Mouse (Mus musculus) forebrain, embryonic 11.5 days (tissue): ENCODE measurements around the gene Amn1. TPM values are rescaled to one million over a fixed set of nuclear protein-coding genes. Genes with fewer than 3 reads are reported as not detected.
"Not testable (repeated sequence)": the region's sequence is repeated elsewhere in the genome, so short reads cannot be mapped to it uniquely, and the experiment has no call there.

Experiments used
- ATAC-seq: fragments of 200-750 bp; cut with Nextera tagmentation; replicated peaks from 2 replicates; pipeline ENCODE4 v1.8.0; 2017; ENCODE audit warnings: moderate TSS enrichment; ENCODE audit not compliant: low FRiP score
- DNase-seq: peaks from one replicate; pipeline ENCODE4 v3.0.0-alpha.2; 2017; ENCODE audit warnings: low spot score
- H3K27ac ChIP-seq: fragments of 300-500 bp; sonication (generic); 2 replicates; pipeline ENCODE4 v1.5.1; 2014; ENCODE audit warnings: low read depth, low read length
- H3K27me3 ChIP-seq: fragments of 300-500 bp; sonication (generic); 2 replicates; pipeline ENCODE4 v1.6.1; 2014; ENCODE audit warnings: mild to moderate bottlenecking, low read length, mixed read lengths; ENCODE audit not compliant: control insufficient read depth, insufficient read depth
- H3K36me3 ChIP-seq: fragments of 300-500 bp; sonication (generic); 2 replicates; pipeline ENCODE4 v1.6.1; 2014; ENCODE audit warnings: mild to moderate bottlenecking, low read length, moderate library complexity, mixed read lengths; ENCODE audit not compliant: control insufficient read depth, insufficient read depth
- H3K4me1 ChIP-seq: fragments of 300-500 bp; sonication (generic); replicated peaks from 2 replicates; pipeline ENCODE4 v1.6.1; 2014; ENCODE audit warnings: low read length, mixed read lengths; ENCODE audit not compliant: control insufficient read depth, insufficient read depth
- H3K4me2 ChIP-seq: fragments of 300-500 bp; sonication (generic); 2 replicates; pipeline ENCODE4 v1.6.1; 2014; ENCODE audit warnings: low read depth, mild to moderate bottlenecking, low read length, moderate library complexity, mixed read lengths; ENCODE audit not compliant: severe bottlenecking
- H3K4me3 ChIP-seq: fragments of 300-500 bp; sonication (generic); 2 replicates; pipeline ENCODE4 v1.5.1; 2014; ENCODE audit warnings: low read depth, low read length
- H3K9ac ChIP-seq: fragments of 300-500 bp; sonication (generic); 2 replicates; pipeline ENCODE4 v1.6.1; 2014; ENCODE audit warnings: low read length
- H3K9me3 ChIP-seq: fragments of 300-500 bp; sonication (generic); 2 replicates; pipeline ENCODE4 v1.6.1; 2016; ENCODE audit warnings: low read length, mixed read lengths; ENCODE audit not compliant: control insufficient read depth
- WGBS: fragments of 180-500 bp; shearing (Covaris S2); extraction: QIAGEN DNeasy Blood & Tissue Kit; methylation state at CpG from one replicate; pipeline ENCODE4 v1.1.7; 2014; 5-methylcytosine and 5-hydroxymethylcytosine counted together
- polyA plus RNA-seq: library from polyadenylated mRNA; unstranded; fragments of >200 nt; fragmentation: Nextera tagmentation; extraction: Ambion mirVana; gene quantifications from 2 replicates; pipeline ENCODE4 v1.2.1, GENCODE M21; 2014

The Amn1 gene
- polyA plus RNA-seq, 1 experiment from 2014 or later, result 62.9 TPM

DNA sequence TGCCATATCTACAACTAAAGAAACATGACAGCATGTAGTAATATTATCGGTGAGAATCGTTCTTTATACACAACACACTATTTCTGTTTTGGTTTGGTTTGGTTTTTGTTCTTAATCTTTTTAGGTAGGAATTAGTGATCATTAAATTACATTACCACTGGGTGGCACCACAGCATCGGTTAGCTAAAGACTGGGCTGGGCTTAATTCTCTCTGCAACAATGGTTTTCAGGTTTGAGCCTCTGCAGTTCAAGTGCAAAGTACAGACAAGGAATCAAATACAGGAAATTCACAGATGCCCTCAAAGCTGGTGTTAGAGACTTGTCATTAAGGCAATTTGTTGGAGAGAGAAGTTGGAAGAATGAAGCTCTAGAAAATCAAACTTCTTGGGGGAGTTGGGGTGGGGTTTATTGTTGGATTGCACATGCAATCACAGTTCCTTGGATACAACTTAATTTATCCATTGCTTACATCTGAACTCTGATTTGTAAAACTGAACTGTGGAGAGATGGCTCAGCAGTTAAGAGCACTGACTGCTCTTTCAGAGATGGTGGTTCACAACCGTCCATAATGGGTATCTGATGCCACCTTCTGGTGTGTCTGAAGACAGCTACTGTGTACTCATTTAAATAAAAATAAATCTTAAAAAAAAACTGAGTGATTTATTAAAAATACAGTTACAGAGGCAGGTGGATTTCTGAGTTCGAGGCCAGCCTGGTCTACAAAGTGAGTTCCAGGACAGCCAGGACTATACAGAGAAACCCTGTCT lies 56.0 kb downstream of the Amn1 start:
- 26% methylated on average over 5 of the region's 5 CpGs for WGBS
- H3K27ac ChIP-seq, result no peak overlapping the region
- H3K9ac ChIP-seq, result no peak overlapping the region
- H3K4me2 ChIP-seq, result no peak overlapping the region
- H3K4me1 ChIP-seq, result peaks cover 2% of the 10 kb centered on the region; the same call in 1 of the 2 replicates
- H3K36me3 ChIP-seq, result no peaks in the 10 kb centered on the region
- H3K27me3 ChIP-seq, result no peaks in the 10 kb centered on the region
- DNase-seq (no peak), ATAC-seq (peak; percentile 57)
- H3K9me3 ChIP-seq, result no peaks in the 10 kb centered on the region
- no peak overlapping the region for H3K4me3 ChIP-seq

DNA sequence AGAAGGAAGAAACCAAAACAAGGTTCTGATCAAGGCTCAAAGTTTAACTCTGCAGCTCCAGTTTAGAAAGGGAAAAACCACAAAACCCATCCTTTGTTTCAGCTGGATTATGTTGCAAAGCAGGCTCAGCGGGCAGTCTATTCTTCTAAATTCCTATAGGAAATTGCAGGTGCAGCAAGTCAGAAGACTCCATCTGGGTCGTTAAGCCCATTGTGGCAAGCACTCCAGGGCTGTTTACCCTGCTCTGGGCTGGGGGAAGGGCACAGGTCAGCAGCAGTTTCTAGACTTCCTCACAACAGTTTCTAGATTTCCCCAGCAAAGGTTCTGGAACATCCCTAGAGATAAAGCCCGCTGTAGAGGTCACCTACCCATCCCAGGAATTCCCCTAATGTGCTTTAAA lies 57.4 kb downstream of the Amn1 start:
- Histone ChIP-seq H3K27ac (no peak overlapping the region), H3K27me3 (no peaks in the 10 kb centered on the region), H3K4me1 (peaks cover 2% of the 10 kb centered on the region; the same call in 1 of the 2 replicates), H3K9ac (no peak overlapping the region), H3K4me3 (no peak overlapping the region), H3K4me2 (no peak overlapping the region), H3K36me3 (no peaks in the 10 kb centered on the region), H3K9me3 (no peaks in the 10 kb centered on the region)
- DNase-seq (no peak), ATAC-seq (peak; percentile 47)
- whole genome bisulfite sequencing, result 11% methylated on average over 3 of the region's 3 CpGs

DNA sequence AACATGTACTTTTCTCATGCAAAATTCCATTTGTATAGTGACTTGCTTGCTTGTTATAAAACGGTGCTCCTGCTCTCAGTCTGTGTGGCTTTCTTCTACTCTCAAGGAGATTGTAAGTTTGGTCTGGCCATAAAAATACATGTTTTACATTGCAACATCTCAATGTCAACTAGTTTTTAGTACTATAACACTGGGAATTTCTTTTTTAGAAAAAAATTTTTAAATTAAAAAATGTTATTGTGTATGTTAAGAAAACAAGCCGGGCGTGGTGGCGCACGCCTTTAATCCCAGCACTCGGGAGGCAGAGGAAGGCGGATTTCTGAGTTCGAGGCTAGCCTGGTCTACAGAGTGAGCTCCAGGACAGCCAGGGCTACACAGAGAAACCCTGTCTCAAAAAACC lies 58.6 kb downstream of the Amn1 start, which contains the start of gene Gm10203:
Gm10203 (plus strand) TSS at position 301 of the 400 bp plus-strand sequence.
- not testable (repeated sequence) for H3K9me3 ChIP-seq, H3K4me2 ChIP-seq, H3K9ac ChIP-seq, H3K4me1 ChIP-seq, H3K36me3 ChIP-seq, H3K27ac ChIP-seq, H3K27me3 ChIP-seq, ATAC-seq, DNase-seq, H3K4me3 ChIP-seq
- WGBS, result 76% methylated on average over 8 of the region's 8 CpGs

DNA sequence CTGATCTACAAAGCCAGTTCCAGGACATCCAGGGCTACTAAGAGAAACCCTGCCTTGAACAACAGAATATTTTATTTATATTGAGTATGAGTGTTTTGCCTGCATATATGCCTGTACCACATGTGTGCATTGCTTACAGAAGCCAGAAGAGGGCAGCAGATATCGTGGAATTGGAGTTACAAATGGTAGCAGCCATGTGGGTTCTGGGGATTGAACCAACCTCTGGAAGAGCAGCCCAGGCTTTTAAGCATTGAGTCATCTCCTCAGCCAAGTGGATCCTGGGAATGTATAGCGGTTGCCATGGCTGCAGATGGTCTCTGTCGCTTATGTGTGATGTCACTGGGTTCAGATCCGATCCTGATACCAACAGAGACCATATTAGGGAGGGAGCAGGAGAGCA lies 61.8 kb downstream of the Amn1 start:
- no peaks in the 10 kb centered on the region for H3K9me3 ChIP-seq
- no peaks in the 10 kb centered on the region for H3K4me1 ChIP-seq
- 61% methylated on average over 4 of the region's 4 CpGs for WGBS
- peak; percentile 14; the same call in 1 of the 2 replicates for ATAC-seq
- H3K4me3 ChIP-seq, result no peak overlapping the region
- H3K27ac ChIP-seq, result no peak overlapping the region
- no peaks in the 10 kb centered on the region for H3K36me3 ChIP-seq
- peak; percentile 55 for DNase-seq
- no peak overlapping the region for H3K4me2 ChIP-seq
- H3K27me3 ChIP-seq, result no peaks in the 10 kb centered on the region
- H3K9ac ChIP-seq, result no peak overlapping the region

DNA sequence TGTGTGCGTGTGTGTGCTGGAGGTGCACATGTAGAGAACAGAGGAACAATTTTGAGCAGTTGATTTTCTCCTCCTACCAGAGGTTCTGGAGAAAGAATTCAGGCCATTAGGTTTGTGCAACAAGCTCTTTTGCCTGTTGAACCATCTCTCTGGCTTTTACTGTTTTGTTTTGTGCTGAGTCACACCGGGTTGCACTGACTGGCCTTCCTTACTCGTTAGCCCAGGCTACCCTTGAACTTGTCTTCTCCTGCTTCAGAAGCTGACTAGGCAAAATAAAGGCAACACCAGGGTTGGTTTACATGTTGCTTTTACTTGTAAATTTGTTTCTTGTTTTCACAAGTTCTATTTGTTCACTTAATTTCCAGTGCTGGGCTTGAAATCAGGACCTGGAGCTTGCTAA lies 65.5 kb downstream of the Amn1 start:
- WGBS, result 72% methylated on average over 3 of the region's 3 CpGs
- Histone ChIP-seq H3K9ac (no peak overlapping the region), H3K4me3 (no peak overlapping the region), H3K4me2 (no peak overlapping the region), H3K36me3 (no peaks in the 10 kb centered on the region), H3K9me3 (no peaks in the 10 kb centered on the region), H3K4me1 (no peaks in the 10 kb centered on the region), H3K27me3 (no peaks in the 10 kb centered on the region), H3K27ac (no peak overlapping the region)
- no peak for ATAC-seq
- no peak for DNase-seq

DNA sequence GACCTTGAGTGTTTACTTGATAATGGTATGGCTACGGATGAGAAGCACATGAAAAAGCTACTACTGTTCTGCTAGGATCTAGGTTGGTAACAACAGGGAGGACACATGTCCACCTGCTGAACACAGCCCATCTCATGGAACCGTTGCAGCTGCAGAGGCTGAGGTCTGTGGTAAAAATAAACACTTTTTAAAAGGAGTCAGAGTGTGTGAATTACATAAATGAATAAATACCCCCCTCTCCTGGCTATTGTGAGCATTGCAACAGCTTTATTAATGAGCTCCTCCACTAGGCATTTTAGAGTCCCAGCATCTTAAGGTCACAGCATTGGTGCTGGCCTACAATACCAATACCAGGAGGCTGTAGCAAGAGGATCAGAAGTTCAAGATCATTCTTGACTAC lies 68.7 kb downstream of the Amn1 start:
- Histone ChIP-seq H3K9me3 (no peaks in the 10 kb centered on the region), H3K9ac (no peak overlapping the region), H3K4me1 (no peaks in the 10 kb centered on the region), H3K27me3 (no peaks in the 10 kb centered on the region), H3K4me3 (no peak overlapping the region), H3K36me3 (no peaks in the 10 kb centered on the region), H3K27ac (no peak overlapping the region), H3K4me2 (no peak overlapping the region)
- no peak for DNase-seq
- WGBS, result 45% methylated on average over 2 of the region's 2 CpGs
- ATAC-seq, result no peak

DNA sequence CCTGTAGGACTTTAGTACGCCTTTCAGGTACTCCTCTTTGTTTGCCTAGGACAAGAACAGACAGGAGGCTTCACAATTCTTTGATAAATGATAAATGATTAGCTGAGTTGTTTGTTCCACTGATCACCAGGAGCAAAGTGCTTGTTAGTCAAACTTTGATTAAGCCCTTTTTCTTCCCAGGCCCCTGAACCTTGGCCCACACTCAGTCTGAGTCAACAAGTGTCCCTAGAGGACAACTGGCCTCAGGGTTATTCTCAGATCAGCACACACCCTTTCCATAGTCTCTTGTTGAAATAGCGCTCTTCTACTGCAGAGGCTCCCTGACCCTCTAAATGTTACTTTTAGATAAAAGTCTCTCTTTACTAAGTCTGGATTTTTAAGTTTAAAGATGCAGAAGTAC lies 69.6 kb downstream of the Amn1 start:
- Histone ChIP-seq H3K4me1 (no peaks in the 10 kb centered on the region), H3K27ac (no peak overlapping the region), H3K9me3 (no peaks in the 10 kb centered on the region), H3K36me3 (no peaks in the 10 kb centered on the region), H3K9ac (no peak overlapping the region), H3K27me3 (no peaks in the 10 kb centered on the region), H3K4me2 (no peak overlapping the region), H3K4me3 (no peak overlapping the region)
- ATAC-seq (no peak), DNase-seq (no peak)
- 74% methylated on average over 2 of the region's 2 CpGs for WGBS

DNA sequence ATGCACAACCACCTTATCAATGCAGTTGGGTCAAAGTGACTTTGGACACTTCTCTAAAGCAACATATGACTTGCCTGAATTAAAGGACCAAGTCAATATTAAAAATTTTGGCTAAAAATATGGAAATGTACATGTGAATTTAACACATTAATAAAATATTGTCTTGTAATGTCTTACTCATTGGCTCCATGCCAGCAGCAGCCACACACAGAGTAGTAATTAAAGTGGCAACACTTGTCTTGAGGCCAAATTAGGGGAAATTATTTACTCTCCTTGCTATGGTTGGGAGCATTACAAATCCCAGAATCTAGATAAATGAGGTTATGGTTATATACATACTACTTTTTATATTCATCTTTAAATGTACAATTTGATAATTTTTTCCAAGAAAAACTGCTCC lies 71.5 kb downstream of the Amn1 start:
- Histone ChIP-seq H3K4me3 (no peak overlapping the region), H3K36me3 (no peaks in the 10 kb centered on the region), H3K4me1 (no peaks in the 10 kb centered on the region), H3K9ac (no peak overlapping the region), H3K27me3 (no peaks in the 10 kb centered on the region), H3K27ac (no peak overlapping the region), H3K4me2 (no peak overlapping the region), H3K9me3 (no peaks in the 10 kb centered on the region)
- ATAC-seq (no peak), DNase-seq (no peak)

DNA sequence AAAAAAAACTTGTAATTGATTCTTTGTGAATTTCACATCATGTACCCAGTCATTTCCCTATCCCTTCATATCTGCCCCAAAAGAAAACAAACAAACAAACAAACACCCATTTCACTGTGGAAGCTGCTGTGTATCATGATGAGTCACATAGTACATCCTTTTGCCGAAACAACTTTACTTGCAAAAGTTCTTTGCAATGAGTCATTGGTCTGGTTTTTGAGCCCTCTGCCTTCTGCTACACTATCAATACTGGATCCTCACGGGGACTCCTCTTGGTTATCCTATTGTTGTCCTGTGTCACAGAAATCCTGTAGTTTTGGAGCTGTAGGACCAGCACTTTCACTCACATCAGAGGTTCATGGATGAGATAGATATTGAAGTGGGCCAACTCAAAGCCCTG lies 79.6 kb downstream of the Amn1 start:
- 86% methylated on average over 2 of the region's 2 CpGs for WGBS
- H3K4me1 ChIP-seq, result no peaks in the 10 kb centered on the region
- H3K9ac ChIP-seq, result no peak overlapping the region
- no peaks in the 10 kb centered on the region for H3K27me3 ChIP-seq
- no peaks in the 10 kb centered on the region for H3K9me3 ChIP-seq
- no peaks in the 10 kb centered on the region for H3K36me3 ChIP-seq
- H3K4me2 ChIP-seq, result no peak overlapping the region
- H3K4me3 ChIP-seq, result no peak overlapping the region
- ATAC-seq, result no peak
- DNase-seq, result no peak
- H3K27ac ChIP-seq, result no peak overlapping the region
